Mouse (Mus musculus) liver, postnatal 0 days (tissue): Measurements from ENCODE around the gene Pou6f1. TPM values are rescaled to one million over a fixed set of nuclear protein-coding genes. Genes with fewer than 3 reads are reported as not detected.
A peak's percentile ranks its signal among the peaks of the same experiment; 100 is the strongest.
"Not testable (repeated sequence)": the region's sequence is repeated elsewhere in the genome, so short reads cannot be mapped to it uniquely, and the experiment has no call there.

Source experiments
- ATAC-seq: fragments of 200-750 bp; cut with Nextera tagmentation; 2 replicates; pipeline ENCODE4 v1.8.0; 2017; ENCODE audit warnings: mild to moderate bottlenecking, moderate library complexity
- DNase-seq: peaks from one replicate; pipeline ENCODE4 v3.0.0-alpha.2; 2016
- H3K27ac ChIP-seq: fragments of 300-500 bp; sonication (generic); 2 replicates; pipeline ENCODE4 v1.5.1; 2014; ENCODE audit warnings: antibody characterized with exemption, moderate library complexity, mild to moderate bottlenecking, low read depth
- H3K27me3 ChIP-seq: fragments of 300-500 bp; sonication (generic); 2 replicates; pipeline ENCODE4 v1.6.1; 2014; ENCODE audit warnings: low read length, control low read depth, mixed read lengths; ENCODE audit not compliant: insufficient read depth
- H3K36me3 ChIP-seq: fragments of 300-500 bp; sonication (generic); replicated peaks from 2 replicates; pipeline ENCODE4 v1.6.1; 2014; ENCODE audit warnings: mild to moderate bottlenecking, control low read depth, low read length, moderate library complexity, mixed read lengths; ENCODE audit not compliant: insufficient read depth
- H3K4me1 ChIP-seq: fragments of 300-500 bp; sonication (generic); 2 replicates; pipeline ENCODE4 v1.6.1; 2014; ENCODE audit warnings: antibody characterized with exemption, mild to moderate bottlenecking, control low read depth; ENCODE audit not compliant: insufficient read depth
- H3K4me2 ChIP-seq: fragments of 300-500 bp; sonication (generic); 2 replicates; pipeline ENCODE4 v1.6.1; 2014; ENCODE audit warnings: low read depth, mild to moderate bottlenecking, low read length, moderate library complexity, mixed read lengths
- H3K4me3 ChIP-seq: fragments of 300-500 bp; sonication (generic); 2 replicates; pipeline ENCODE4 v1.5.1; 2014; ENCODE audit warnings: low read depth, low read length
- H3K9ac ChIP-seq: fragments of 300-500 bp; sonication (generic); replicated peaks from 2 replicates; pipeline ENCODE4 v1.6.1; 2014; ENCODE audit warnings: mild to moderate bottlenecking, moderate library complexity
- H3K9me3 ChIP-seq: fragments of 300-500 bp; sonication (generic); 2 replicates; pipeline ENCODE4 v1.6.1; 2016; ENCODE audit warnings: mild to moderate bottlenecking, control low read depth, low read length, mixed read lengths
- CTCF ChIP-seq: sonication (generic); IDR thresholded peaks from 2 replicates; pipeline ENCODE4 v1.5.1; 2016; ENCODE audit warnings: antibody characterized with exemption, low read depth
- EP300 ChIP-seq: IDR thresholded peaks from 2 replicates; pipeline ENCODE4 v1.6.1; 2016; ENCODE audit warnings: antibody characterized with exemption, low read depth, mild to moderate bottlenecking
- WGBS: fragments of 180-500 bp; shearing (Covaris S2); extraction: QIAGEN DNeasy Blood & Tissue Kit; methylation state at CpG from one replicate; pipeline ENCODE4 v1.1.7; 2014; ENCODE audit not compliant: insufficient replicate concordance; 5-methylcytosine and 5-hydroxymethylcytosine counted together
- polyA plus RNA-seq: library from polyadenylated mRNA; unstranded; fragments of >200 nt; fragmentation: Nextera tagmentation; extraction: Ambion mirVana; gene quantifications from 2 replicates; pipeline ENCODE4 v1.2.1, GENCODE M21; 2015

Gene Pou6f1
- polyA plus RNA-seq, 1 experiment from 2014 or later: 0.74 TPM

- Histone ChIP-seq H3K27me3 (no peaks in the 10 kb centered on the region), H3K4me2 (no peak overlapping the region), H3K9ac (no peak overlapping the region), H3K27ac (peak overlapping the region; percentile 48; the same call in 1 of the 2 replicates), H3K4me3 (no peak overlapping the region), H3K36me3 (peaks cover 26% of the 10 kb centered on the region), H3K4me1 (peaks cover 15% of the 10 kb centered on the region; the same call in 1 of the 2 replicates), H3K9me3 (no peaks in the 10 kb centered on the region)
- DNase-seq (peak; percentile 65), ATAC-seq (peak; percentile 70)
- no peak for TF ChIP-seq EP300
- WGBS: 58% methylated on average over 9 of the region's 9 CpGs
Observed at GRCm38 (mm10) chr15:100623754-100624153, 24.0 kb upstream of the Pou6f1 start.

- TF ChIP-seq CTCF (no peak), EP300 (no peak)
- Histone ChIP-seq H3K27me3 (no peaks in the 10 kb centered on the region), H3K4me1 (peaks cover 9% of the 10 kb centered on the region), H3K4me3 (no peak overlapping the region), H3K9ac (no peak overlapping the region), H3K4me2 (no peak overlapping the region), H3K27ac (peak overlapping the region; percentile 44), H3K36me3 (peaks cover 40% of the 10 kb centered on the region), H3K9me3 (no peaks in the 10 kb centered on the region)
- ATAC-seq: peak; percentile 20; the same call in 1 of the 2 replicates
- 52% methylated on average over 7 of the region's 7 CpGs for WGBS
- DNase-seq: no peak
Observed at GRCm38 (mm10) chr15:100622164-100622563, 22.4 kb upstream of the Pou6f1 start.

GRCm38 (mm10) chr15:100621671-100622070, 21.9 kb upstream of the Pou6f1 start:
- H3K4me2 ChIP-seq, H3K4me3 ChIP-seq, ATAC-seq, H3K9me3 ChIP-seq, H3K27me3 ChIP-seq, H3K9ac ChIP-seq, DNase-seq: not testable (repeated sequence)
- Histone ChIP-seq H3K36me3 (peaks cover 44% of the 10 kb centered on the region), H3K27ac (peak overlapping the region; percentile 44; the same call in 1 of the 2 replicates), H3K4me1 (peaks cover 11% of the 10 kb centered on the region)
- 56% methylated on average over 9 of the region's 9 CpGs for WGBS

- H3K4me1 ChIP-seq: peaks cover 12% of the 10 kb centered on the region
- H3K36me3 ChIP-seq: peaks cover 44% of the 10 kb centered on the region
- no peak overlapping the region for H3K27ac ChIP-seq
- no peak overlapping the region for H3K9ac ChIP-seq
- H3K9me3 ChIP-seq: no peaks in the 10 kb centered on the region
- TF ChIP-seq EP300 (no peak), CTCF (no peak)
- H3K4me3 ChIP-seq: no peak overlapping the region
- 87% methylated on average over 7 of the region's 7 CpGs for WGBS
- no peaks in the 10 kb centered on the region for H3K27me3 ChIP-seq
- DNase-seq: no peak
- ATAC-seq: no peak
- H3K4me2 ChIP-seq: no peak overlapping the region
Observed at GRCm38 (mm10) chr15:100619200-100619599, 19.4 kb upstream of the Pou6f1 start.

GRCm38 (mm10) chr15:100616221-100616620, 16.4 kb upstream of the Pou6f1 start:
- H3K36me3 ChIP-seq: peaks cover 40% of the 10 kb centered on the region
- DNase-seq: no peak
- TF ChIP-seq CTCF: no peak
- TF ChIP-seq EP300: no peak
- H3K4me3 ChIP-seq: peak overlapping the region; percentile 99
- H3K27me3 ChIP-seq: no peaks in the 10 kb centered on the region
- H3K9me3 ChIP-seq: no peaks in the 10 kb centered on the region
- peak overlapping the region; percentile 100 for H3K27ac ChIP-seq
- peak overlapping the region; percentile 99 for H3K9ac ChIP-seq
- H3K4me2 ChIP-seq: peak overlapping the region; percentile 79
- 2% methylated on average over 19 of the region's 19 CpGs for WGBS
- H3K4me1 ChIP-seq: peaks cover 8% of the 10 kb centered on the region
- no peak for ATAC-seq

- WGBS: 3% methylated on average over 41 of the region's 43 CpGs
Observed at GRCm38 (mm10) chr15:100615825-100616220, 16.0 kb upstream of the Pou6f1 start.

More at GRCm38 (mm10) chr15:100615825-100616220, 16.0 kb upstream of the Pou6f1 start:
- peaks cover 8% of the 10 kb centered on the region for H3K4me1 ChIP-seq
- no peaks in the 10 kb centered on the region for H3K27me3 ChIP-seq
- peak overlapping the region; percentile 100 for H3K27ac ChIP-seq
- TF ChIP-seq EP300: no peak
- no peak for TF ChIP-seq CTCF
- H3K36me3 ChIP-seq: peaks cover 38% of the 10 kb centered on the region
- no peaks in the 10 kb centered on the region for H3K9me3 ChIP-seq
- peak overlapping the region; percentile 99 for H3K9ac ChIP-seq
- peak overlapping the region; percentile 99 for H3K4me3 ChIP-seq
- peak; percentile 94 for DNase-seq
- peak; percentile 73 for ATAC-seq
- peak overlapping the region; percentile 79 for H3K4me2 ChIP-seq
